Mouse (Mus musculus) ZHBTc4 (cell line): ENCODE measurements around the gene 5530400C23Rik.
A peak's percentile ranks its signal among the peaks of the same experiment; 100 is the strongest.
"Not testable (repeated sequence)": the region's sequence is repeated elsewhere in the genome, so short reads cannot be mapped to it uniquely, and the experiment has no call there.

Experiments used
- DNase-seq: peaks from one replicate; pipeline ENCODE4 v3.0.0-alpha.2; 2011; ENCODE audit warnings: low read depth, low spot score

5530400C23Rik gene

DNA sequence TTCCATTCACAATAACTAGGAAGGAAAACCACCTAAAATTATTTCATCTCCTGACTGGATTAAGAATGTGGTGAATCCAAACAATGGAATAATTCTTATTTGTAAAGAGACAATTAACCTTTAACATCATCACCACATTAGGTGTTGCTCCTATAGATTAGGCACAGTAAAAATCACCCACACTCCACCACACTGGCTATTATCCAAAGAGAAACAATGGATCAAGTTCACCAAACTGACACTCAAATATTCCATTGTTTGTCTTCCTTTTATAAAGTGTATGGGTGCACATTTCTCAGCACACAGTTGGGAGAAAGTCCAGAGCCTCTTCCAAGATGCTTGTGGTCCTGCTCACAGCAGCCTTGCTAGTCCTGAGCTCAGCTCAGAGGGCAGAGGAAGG is at the start of gene 5530400C23Rik:
TSS of gene 5530400C23Rik (plus strand) at position 301 of the 400 bp plus-strand sequence.
- DNase-seq, result not testable (repeated sequence)

DNA sequence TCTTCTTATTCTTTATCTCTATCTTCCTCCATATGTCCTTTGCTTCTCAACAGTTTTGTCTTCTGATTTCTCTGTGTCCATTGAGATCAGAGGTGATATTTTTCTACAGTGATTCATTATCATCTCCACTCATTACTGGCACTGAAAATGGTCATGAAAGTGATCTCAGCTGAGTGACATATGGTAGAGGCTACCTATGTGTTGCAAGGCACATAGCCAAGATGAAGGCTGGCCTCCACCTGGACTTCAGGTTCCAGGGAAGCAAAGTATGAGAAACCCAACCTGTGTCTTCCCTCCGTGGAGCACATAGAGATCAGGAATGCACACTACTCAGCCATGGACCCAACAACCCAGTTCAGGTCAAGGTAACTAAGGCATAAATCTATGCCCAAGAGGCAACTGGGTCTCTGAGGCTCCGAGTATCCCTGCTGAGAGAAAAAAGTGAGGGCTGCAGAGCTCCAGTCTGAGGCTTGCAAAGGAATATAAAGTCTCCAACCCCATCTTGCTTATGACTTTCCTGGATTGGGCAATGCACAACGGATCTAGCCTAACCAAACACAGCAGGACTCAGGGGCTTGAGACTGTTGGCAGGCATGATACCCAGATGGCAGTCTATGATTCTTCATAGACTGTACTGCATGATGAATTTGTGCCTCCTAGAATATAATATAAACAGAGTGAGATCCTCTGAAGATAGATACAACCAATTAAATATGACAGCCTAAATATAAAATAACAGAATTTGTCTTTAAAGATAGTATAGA is 14.1 kb downstream of the 5530400C23Rik start:
- no peak for DNase-seq

DNA sequence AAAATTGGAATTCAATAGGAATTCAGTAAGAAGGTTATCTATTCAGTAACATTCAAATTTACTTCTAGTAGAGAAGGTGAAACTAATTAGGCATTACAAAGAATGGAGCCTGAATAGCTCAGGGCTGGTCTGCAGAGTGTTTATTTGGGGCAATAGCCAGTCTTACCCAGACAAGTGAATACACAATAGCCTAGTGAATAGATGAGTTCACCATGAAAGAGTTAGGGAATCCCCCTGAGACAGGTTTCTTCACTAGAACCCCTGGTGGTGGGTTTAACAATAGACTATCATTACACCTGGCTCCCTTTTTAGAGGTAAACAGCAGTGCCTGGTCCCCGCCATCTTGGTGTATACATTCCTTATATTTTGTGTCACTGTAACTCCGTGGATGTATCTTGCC is 21.9 kb downstream of the 5530400C23Rik start:
- DNase-seq, result peak; percentile 73

DNA sequence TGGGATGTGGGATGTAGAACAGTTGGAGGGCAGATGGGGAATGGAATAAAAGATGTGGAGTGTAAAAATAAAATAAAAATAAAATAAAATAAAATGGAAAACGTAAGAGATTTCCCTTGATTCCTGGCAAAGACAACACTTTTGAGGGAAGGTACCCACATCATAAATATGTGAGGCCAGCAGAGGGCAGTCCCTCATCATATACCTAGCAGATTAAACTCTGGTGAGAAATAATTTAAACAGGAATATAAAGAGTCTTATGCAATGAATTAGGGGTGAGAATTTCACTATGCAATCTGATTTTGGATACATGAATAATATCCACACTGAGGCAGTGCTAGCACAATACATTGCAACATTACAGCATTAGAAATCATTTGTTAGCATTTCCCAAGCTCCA is 46.5 kb downstream of the 5530400C23Rik start:
- no peak for DNase-seq

DNA sequence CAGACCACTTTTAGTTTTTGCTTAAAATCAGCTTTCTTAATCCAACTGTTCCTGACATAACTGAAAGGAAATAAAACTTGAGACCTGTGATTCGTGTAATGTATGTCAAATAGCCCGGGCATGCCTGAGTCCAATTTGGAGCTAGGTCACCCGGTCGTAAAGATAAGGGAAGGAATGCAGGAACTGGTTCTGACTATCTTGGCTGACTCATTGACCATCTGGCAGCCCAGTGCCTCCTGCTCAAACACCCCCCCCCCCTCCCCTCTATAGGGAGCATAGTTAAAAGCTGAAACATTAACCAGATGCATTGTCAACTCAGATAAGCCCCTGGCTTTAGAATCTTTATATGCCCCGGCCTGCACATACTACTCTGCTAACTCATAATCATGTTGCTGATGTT is 49.7 kb downstream of the 5530400C23Rik start:
- not testable (repeated sequence) for DNase-seq
